Mouse (Mus musculus): ENCODE measurements around the gene Top3a.
A peak's percentile ranks its signal among the peaks of the same experiment; 100 is the strongest.
"Not testable (repeated sequence)": the region's sequence is repeated elsewhere in the genome, so short reads cannot be mapped to it uniquely, and the experiment has no call there.

The Top3a gene

DNA sequence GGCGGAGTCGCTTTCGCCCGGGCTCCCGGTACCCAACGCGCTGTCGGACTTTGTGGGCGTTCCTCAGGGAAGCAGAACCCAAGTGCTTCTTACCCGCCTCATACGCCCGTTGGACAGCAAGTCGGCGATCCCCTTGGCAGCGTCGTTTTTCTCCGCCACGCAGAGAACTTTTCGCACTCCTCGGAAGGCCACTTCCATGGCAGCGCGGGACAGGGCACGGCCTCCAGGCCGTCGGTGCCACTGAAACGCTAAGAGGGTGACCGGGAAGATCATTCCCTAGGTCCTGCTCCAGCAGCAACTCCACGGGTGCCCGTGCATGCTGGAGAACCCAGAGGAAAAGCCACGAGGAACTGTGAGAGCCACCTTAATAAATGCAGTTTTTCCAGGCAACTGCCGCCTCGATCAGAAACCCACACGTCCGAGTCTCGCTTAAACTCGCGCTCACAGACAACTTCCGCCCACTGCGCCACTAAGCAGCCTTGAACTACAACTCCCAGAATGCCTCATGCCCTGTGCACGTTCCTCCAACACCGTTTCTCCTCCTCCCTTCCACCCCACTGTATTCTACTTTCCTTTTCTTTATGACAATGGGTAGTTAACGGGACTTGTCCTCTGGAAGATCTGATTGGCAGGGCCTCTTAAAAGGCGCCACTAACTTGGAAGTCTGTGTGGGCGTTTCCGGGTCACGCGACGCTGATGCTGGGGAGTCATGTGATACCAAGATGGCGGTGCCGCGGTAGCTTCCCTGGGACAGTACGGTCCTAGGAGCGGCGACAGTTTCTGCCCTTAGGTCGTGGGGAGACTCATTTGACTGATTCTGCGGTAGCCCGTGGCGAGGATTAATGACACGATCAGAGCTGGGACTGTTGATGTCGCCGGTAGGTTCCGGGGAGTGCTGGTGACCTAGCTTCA lies at the start of gene Top3a, which contains the start of gene Smcr8:
Gene Top3a (minus strand): TSS at position 537 of the 912 bp plus-strand sequence.
Gene Smcr8 (plus strand): TSS at position 696 of the 912 bp plus-strand sequence.
- DNase-seq (ENCODE audit: low spot score): peak; percentile 96

DNA sequence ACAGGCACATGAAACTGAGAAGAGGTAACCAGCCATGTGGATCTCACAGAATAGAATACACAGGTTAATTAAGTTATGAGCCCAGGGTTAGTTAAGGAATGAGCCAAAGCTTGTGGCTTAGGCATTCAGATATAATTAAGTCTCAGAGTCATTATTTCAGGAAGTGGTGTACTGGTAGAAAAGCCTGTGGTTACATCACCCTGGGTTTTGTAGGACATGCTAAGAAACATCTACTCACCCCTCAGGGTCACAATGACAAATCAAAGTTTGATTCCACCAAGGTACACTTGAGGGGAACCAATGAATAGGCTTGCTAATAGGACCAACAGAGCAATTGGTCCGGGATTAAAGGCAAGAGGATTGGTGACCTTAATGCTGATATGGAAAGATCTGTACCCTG lies 49.5 kb upstream of the Top3a start:
- DNase-seq (ENCODE audit: low spot score): no peak

DNA sequence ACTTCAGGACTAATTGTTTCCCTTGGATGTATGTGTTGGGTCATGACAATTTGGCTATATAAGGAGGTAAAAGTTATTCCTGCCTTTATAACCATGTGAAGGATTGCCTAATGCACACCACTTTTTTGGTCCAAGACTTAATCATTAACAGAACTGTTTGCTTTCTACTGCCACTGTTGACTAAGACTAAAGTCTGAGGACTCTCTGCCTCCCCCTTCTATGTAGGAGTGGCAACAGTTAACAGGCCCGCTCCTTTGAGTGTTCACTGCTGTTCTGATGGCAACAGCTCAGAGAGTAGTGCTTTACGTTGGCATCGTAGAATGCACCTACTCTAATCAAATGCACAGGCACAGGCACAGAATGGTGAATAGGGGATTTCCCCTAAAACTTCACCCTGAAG lies 48.0 kb upstream of the Top3a start:
- DNase-seq (ENCODE audit: low spot score): no peak

DNA sequence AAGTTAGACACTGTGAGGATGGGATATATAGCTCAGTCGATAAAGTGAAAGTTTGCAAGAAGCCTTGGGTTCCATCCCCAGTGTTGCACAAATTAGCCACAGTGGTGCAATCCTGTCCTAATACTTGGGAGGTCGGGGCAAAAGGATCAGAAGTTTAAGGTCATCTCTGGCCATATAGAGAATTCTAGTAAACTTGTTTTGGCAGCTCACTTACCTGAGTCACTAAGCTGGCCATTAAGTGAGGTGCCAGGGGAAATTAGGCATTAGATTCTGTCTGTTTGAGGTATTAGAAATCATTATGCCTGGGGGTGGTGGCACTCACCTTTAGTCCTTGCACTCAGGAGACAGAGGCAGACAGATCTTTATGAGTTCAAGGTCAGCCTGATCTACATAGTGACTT lies 46.6 kb upstream of the Top3a start:
- DNase-seq (ENCODE audit: low spot score): no peak

DNA sequence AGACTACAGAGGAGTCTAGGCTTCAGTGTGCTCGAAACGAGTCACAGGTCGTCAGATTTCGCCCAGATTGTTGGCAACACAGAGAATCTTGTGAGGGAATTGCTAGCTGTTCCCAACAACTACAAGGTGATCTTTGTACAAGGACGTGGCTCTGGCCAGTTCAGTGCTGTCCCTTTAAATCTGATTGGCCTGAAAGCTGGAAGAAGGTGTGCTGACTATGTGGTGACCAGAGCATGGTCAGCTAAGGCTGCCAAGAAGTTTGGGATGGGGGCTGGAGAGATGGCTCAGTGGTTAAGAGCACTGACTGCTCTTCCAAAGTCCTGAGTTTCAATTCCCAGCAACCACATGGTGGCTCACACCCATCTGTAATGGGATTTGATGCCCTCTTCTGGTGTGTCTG lies 39.2 kb upstream of the Top3a start:
- DNase-seq (ENCODE audit: low spot score): no peak

DNA sequence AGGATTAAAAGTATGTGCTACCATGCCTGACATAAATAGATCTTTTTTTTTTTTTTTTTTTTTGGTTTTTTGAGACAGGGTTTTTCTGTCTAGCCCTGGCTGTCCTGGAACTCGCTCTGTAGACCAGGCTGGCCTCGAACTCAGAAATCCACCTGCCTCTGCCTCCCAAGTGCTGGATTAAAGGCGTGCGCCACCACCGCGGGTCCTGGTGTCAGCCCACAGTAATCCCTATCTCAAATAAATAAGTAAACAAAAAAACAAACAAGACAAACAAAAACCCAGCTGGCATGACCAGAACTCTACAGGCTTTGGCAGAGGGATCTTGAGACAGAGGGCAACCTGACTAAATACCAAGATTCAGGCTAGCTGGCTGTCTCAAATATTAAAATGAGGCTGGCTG lies 34.5 kb upstream of the Top3a start, which contains the start of gene Shmt1:
Gene Shmt1 (minus strand): TSS at position 101 of the 400 bp plus-strand sequence.
- not testable (repeated sequence) for DNase-seq (ENCODE audit: low spot score)

DNA sequence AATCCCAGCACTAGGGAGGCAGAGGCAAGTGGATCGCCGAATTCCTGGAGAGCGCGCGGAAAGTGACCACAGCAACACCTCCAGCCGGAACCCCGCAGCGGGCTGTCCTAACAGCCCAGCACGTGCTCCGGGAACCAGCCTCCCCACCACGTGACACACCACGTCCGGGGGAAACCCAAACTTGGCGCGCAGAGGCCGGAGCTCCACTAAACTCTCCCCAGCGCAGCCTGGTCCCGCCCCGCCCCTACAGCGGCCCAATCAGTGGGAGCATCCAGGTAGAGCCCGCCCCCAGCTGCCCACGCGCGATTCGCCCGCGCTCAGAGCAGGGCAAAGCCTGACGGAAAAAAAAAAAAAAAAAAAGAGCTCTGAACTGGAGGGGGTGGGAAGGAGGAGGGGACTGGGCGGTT lies 33.9 kb upstream of the Top3a start:
- peak; percentile 96 for DNase-seq (ENCODE audit: low spot score)

DNA sequence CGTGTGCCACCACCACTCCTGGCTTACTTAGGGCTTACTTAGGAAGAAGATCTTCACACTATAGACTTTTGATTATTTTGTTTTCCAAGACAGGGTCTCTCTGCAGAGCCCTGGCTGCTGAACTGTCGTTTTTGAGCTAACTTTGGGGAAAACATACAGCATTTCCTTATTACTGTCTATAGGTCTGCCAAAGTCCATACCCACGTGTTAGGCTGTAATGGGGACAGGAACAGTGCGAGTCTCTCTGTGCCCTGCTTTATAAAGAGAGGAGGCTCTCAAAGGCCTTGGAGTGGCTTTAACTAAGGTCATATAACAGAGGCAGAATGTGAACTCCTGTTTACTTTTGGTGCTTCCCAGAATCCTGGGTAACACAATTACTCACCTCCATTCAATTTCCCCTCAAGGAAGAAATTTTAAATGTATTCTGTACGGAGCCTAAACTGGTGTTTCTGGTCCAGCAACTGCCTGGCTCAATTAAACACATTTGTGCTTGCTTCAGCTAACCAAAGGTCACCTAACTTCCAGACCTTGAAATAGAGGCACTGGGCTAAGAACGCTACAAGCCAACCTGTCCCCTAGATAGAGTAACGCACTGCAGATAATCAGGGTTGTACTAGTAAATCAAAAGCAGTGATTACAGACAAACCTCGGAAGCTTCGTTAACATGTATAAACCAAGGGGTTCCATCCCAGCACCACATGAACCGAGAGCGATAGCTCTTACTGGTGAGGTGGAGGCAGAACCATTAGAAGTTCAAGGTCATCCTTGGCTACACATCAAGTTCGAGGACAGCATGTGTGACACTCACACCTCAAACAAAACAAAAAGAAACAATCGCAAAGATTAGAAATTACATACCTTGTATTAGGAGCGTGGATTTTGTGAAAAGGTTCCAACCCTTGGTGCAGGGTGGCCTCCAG lies 33.1 kb upstream of the Top3a start:
- DNase-seq (ENCODE audit: low spot score): peak; percentile 33

DNA sequence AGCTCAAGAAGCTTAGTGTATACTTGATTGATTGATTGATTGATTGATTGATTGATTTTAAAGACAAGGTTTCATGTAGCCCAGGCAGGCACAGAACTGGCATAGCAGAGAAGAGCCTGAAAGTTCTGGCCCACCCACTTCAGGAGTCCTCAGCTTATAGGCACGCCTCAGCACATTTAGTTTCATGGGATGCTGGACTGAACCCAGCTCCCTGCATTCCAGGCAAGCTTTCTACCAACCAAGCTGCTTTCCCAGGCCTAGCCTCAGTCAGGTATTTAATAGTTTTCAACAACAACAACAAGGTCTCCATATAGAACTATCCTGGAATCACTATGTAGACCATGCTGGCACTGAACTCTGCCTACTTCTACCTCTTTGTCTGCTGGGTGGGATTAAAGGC lies 32.4 kb upstream of the Top3a start:
- DNase-seq (ENCODE audit: low spot score): no peak

DNA sequence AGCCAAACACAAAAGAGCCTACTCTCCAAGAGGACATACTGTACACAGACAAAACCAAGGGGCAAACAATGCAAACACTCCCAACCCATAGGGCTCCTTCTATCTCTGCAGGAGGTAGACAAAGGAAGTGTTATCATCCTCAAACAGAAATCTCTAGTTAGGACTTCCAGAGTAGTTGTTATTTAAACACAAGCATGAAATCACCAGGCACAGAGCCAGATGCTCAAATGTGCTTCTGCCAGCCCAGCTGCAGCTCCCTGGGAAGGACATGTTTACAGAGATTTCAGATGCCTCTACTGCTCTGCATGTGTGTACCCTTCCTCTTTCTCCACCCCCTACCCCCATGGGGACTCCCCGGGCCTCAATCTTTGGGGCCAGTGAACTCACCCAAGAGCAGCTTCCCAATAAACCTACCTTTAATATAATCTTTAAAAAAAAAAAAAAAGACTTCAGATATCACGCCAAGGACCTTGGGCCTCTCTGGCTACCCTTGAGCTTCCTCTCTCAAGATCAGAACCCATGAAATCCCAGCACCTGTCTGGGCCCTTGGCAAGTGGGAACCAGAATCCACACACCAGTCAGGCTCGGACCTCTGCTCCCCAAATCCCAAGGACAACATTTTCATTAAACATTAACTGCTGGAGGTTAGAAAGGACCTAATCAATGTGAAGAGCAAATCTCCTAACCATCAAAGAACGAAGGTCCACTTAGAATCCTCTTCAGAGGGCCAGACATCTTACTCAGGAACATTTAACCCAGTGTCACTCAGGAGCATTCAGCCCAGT lies 31.3 kb upstream of the Top3a start:
- no peak for DNase-seq (ENCODE audit: low spot score)

DNA sequence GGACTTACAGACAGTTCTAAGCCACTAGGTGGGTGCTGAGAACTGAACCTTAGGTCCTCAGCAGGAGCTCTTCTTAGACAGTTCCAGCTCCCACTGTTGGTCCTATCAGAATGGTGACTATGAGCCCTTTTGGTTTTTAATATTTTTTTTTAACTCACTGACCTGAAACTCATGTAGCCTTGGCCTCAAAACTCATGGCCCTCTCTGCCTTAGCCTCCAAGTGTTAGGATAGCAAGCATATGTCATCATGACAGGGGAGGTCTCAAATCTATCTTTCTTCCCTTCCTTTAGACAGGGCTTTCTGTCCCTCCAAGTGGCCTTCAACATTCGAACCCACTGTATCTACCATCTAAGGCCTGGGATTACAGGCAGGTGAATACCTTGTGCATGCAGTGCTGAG lies 23.7 kb upstream of the Top3a start:
- no peak for DNase-seq (ENCODE audit: low spot score)

DNA sequence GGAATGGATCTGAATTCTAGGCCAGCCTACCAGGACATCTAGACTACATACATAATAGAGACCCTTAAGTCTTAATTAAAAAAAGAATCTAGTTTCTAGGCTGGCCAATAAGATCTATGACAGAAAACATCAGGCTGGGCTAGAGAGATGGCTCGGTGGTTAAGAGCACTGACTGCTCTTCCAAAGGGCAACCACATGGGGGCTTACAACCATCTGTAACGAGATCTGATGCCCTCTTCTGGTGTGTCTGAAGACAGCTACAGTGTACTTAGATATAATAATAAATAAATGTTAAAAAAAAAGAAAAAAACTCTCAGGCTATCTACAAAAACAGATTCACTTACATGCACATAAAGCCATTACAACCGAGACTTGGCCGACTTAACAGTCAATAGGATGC lies 22.8 kb upstream of the Top3a start:
- no peak for DNase-seq (ENCODE audit: low spot score)

DNA sequence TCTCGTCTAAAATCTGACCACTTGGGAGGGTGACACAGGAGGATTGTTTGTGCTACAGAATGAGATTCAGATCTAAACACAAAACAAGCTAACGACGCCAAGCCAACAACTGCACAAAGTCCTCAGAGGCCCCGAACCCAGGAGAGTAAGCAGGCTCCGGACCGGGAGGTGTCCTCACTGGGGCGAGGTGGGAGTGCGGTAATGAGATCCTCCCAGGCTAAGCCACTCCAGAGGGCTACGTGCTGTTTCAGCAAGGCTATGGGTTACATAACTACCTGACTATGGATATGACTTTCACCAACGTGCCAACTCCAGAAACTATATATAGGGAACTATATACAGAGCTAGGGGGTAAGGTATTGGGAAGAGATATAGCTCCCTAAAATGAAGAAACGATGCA lies 19.2 kb upstream of the Top3a start:
- no peak for DNase-seq (ENCODE audit: low spot score)

DNA sequence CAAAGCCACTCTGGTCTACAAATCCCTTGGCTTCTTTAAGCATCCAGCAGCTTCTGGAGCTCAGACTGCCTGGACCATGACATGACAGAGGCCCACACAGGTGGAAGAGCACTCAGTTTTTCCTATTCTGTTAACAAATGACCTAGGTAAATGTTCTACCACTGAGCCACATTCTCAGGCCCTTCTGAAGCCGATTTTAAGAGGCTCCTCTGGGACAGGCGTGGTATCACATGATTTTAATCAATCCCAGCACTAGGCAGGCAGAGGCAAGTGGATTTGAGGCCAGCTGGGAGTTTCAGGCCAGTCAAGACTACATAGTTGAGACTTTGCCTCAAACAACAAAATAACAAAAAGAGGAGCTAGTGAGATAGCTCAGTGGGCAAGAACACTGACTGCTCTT lies 13.3 kb upstream of the Top3a start:
- DNase-seq (ENCODE audit: low spot score): no peak

DNA sequence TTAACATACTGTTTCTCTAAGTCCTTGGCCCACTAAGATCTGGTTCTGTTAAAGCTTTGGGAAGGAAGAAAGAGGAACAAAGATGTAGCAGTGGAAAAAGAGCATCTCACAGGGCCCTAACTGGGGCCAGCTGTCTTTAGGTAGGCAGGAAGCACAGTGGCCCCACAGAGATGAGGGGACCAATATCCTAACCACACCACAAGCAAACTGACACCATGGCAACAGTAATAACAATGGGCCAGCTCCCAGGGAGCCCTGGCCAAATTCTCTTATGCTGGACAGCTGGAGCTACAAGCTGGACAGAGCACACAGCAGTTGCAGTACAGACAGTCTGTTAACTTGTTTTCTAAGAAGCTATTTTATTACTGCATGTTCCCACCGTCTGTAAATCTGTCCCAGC lies 10.4 kb upstream of the Top3a start:
- DNase-seq (ENCODE audit: low spot score): peak; percentile 17

DNA sequence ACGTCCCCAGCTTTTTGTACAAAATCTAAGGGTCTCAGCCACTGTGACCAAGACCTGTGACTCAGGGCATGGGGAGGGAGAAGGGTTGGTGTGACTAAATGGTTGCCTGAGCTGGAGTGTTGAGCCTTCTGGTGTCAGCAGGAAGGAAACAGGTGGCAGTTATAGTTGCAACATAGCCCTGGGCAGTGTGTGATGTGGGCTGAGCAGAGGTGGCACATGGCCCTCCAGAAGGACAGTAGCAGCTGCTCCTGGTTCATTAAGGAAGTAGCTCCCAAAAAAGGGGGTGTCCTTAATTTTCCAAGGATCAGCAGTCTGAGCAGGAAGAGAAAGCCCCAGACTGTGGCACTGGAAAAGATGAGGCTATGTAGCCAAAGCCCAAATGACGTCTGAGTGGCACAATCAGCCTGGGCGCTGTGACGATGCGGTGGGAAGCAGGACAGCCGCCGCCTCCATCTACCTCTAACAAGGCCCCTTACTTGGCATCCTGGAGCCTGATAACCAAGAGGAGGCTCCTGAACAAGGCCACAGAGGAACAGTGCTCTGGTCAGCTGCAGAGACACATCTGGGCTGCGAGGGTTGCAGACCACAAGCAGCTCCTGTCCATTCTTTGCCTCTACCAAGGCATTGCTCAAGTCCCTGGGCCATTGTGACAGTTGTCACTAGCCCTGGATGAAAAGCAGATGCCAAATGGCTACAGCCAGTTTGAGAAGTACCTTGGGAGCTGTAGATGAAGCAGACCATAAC lies 7.2 kb upstream of the Top3a start:
- DNase-seq (ENCODE audit: low spot score): no peak

DNA sequence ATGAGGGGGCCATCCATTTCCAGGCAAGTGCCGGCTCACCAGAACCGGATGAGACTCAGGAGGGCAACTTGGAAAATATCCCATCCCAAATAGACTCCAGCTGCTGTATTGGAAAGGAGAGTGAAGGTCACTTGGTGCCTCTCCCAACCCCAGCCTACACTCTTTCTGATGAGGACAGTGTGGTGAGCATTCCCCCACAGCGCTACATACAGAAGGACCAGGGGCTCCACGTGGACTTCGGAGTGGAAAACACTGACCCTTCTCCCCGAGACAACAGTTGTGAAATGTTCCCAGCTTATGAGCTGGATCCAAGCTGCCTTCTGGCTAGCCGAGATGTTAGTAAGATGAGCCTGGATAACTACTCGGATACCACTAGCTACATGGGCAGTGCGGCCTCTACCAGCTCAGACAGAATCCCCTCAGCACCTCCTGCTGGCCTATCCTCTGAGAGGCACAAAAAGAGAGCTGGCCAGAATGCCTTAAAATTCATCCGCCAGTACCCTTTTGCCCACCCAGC lies 2.6 kb upstream of the Top3a start:
- DNase-seq (ENCODE audit: low spot score): no peak

DNA sequence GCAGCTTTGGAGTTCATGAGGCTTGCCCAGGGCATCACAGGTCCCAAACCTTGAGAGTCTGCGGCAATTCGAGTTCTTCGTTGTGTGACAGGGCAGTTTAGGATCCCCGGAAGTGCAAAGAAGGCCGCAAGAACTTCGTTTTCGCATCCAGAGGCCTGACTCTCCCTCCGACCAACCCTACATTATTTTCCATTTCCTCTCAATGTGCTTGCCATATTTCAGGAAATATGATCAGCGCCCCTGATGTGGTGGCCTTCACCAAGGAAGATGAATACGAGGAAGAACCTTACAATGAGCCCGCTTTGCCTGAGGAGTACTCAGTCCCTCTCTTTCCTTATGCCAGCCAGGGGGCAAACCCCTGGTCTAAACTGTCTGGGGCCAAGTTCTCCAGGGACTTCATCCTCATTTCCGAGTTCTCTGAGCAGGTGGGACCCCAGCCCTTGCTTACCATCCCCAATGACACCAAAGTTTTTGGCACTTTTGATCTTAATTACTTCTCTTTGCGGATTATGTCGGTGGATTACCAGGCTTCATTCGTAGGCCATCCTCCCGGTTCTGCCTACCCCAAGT lies 721 bp upstream of the Top3a start:
- DNase-seq (ENCODE audit: low spot score): no peak

DNA sequence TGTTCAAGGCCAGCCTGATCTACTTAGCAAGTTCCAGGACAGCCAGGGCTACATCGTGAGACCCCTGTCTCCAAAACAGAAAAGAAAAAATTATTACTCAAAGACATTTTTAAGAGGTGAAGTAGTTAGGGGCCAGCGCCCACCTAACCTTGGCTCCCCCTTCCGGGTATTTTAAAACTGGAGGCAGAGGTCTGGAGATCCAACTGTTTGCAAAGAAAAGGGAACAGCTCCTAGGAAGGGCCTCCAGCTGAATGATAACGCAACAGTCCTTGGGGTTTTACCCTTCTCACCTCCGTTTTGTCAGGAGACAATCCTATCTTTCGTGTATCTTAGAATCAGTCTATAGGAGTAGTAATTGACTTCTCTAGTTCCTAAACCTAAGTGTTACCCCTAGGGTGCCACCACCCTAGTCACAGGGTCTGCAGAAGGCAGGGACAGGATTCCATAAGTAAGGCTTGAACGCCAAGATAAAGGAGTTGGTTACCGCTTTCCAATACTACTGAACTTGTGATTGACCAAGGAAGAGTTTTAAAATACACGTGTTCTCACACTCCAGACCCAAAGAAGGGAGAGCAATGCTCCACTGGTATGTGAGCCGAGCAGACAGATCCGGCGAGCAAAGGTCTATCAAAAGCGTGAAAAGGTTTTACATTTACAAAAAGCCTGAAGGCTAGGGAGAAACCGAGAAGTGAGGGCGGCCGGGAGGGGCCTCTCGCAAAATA lies 897 bp downstream of the Top3a start:
- no peak for DNase-seq (ENCODE audit: low spot score)

DNA sequence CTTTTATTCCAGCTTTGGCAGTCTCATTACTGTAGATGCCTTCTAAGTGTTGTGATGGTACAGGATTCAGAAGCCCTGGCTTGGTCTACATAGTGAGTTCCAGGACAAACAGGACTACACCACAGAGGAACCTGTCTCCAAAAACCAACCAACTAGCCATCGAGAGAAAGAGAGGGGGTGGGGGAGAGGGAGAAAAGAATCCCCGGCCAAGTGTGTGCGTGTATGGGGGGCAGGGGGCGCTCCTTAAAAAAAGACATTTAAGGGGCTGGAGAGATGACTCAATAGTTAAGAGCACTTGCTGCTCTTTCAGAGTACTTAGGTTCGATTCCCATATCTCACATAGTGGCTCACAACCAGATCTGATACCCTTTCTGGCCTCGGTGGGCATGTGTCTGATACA lies 1.6 kb downstream of the Top3a start:
- DNase-seq (ENCODE audit: low spot score): no peak

Measured in embryo, embryonic 10 days (tissue).